Mouse (Mus musculus) embryonic fibroblast, embryonic 13.5 days (primary cell): Measurements from ENCODE around the gene Snx18.
A peak's percentile ranks its signal among the peaks of the same experiment; 100 is the strongest.

ENCODE experiments used
- CTCF ChIP-seq: IDR thresholded peaks from 2 replicates; pipeline ENCODE4 v1.5.1; 2011; ENCODE audit warnings: mild to moderate bottlenecking, control low read depth, low read length, moderate library complexity, borderline replicate concordance; ENCODE audit not compliant: insufficient read depth
- POLR2A ChIP-seq: IDR thresholded peaks from 2 replicates; pipeline ENCODE4 v1.6.1; 2011; ENCODE audit warnings: low read depth, mild to moderate bottlenecking, control low read depth, low read length, moderate library complexity

DNA sequence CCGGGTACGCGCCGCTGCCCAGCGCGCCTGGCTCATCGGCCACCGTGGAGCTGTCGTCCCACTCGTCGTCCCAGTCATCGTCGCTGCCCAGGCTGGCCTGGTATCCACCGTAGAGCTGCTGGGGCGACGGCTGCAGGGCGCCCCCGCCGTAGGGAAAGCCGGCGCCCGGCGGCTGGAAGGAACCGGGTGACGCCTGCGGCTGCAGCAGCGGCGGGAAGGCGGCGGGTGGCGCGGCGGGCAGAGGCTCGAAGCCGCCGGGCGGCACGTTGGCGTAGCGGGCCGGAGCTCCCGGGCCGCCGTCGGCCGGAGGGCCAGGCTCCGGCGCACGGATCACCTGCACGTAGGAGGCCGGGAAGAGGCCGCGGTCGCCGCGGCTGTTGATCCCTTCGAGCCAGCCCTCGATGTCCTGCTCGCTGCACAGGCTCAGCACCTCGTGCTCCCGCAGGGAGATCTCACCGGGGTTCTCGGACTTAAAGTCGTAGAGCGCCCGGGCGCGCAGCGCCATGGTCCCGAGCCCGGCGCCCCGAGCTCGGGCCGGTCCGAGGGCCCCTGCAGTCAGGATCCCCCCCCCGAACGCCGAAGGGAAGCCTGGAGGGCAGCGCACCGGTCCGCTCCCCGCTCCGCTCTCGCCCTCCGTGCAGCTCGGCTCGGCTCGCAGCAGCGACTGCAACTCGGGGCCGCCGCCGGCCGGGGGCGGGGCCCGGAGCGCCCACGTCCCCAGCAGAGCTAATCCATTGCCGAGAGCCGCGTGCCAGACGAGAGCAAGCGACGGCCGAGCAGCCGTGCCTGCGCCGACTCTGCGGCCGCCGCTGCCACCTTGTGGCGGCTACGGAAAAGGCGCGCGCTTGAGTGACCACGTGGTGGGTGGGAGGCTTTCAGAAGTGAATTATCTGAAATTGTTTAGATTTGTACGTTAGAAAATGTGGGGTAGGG lies at the start of gene Snx18:
- TF ChIP-seq POLR2A (peak; percentile 95), CTCF (peak; percentile 84)
